Mouse (Mus musculus) kidney, adult 10 weeks (tissue): ENCODE measurements around the gene Tor3a. TPM values are rescaled to one million over a fixed set of nuclear protein-coding genes. Genes with fewer than 3 reads are reported as not detected.

Experiments
- polyA plus RNA-seq: library from polyadenylated mRNA; stranded (reverse); fragments of 350-450 nt; fragmentation: Illumina TruSeq; extraction: RNeasy Lipid Tissue Mini Kit (QIAGEN cat#74804); gene quantifications from one replicate; pipeline ENCODE4 v1.2.3, GENCODE M21; 2014; ENCODE audit warnings: low read depth, low replicate concordance

The Tor3a gene
- polyA plus RNA-seq = 9.9 TPM

GRCm38 (mm10) chr1:156674195-156675000 lies at the start of gene Tor3a:
TSS of gene Tor3a (minus strand) at chr1:156674356.

GRCm38 (mm10) chr1:156718950-156719805 lies 45.0 kb upstream of the Tor3a start, which contains the start of gene Fam20b:
TSS of gene Fam20b (minus strand) at chr1:156719086.

Other genes starting within 250 kb of the Tor3a start
- 23.7 TPM for gene Soat1, start 200.0 kb downstream of the Tor3a start, polyA plus RNA-seq
- 5.3 TPM for gene Gm10031, start 150.3 kb downstream of the Tor3a start, polyA plus RNA-seq
- gene Abl2, start 115.6 kb downstream of the Tor3a start, polyA plus RNA-seq = 7.6 TPM
- gene Fam20b, start 44.7 kb upstream of the Tor3a start, polyA plus RNA-seq = 116 TPM
- gene Angptl1, start 164.2 kb upstream of the Tor3a start, polyA plus RNA-seq = 0.65 TPM